ENCODE assay signal across 8 mouse cellular contexts in the genomic region with DNA sequence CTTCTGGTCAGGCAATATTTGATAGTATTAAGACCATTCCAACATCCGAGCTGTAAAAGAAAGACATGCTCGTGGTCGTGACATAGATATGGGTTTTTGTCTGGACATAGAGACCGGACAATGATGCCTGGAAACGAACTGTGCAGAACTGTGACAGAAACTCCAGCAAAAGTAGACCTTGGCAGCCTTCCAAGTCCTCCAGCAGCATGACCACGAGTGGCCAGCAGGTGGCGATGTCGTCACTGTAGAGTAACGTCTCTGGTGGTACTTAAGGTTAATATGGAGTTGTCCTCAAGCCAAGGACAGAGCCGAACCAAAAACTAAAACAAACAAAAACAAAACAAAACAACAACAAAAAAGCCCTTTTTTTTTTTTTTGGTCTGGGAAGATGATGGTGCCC.
A peak's percentile ranks its signal among the peaks of the same experiment; 100 is the strongest.
DNase-seq lines count a peak whose midpoint lies in the region; ATAC-seq and TF ChIP-seq lines count a peak whose summit lies in the region.

No protein-coding gene starts in this region.

- H3K27me3 ChIP-seq in liver, postnatal 0 days (ENCODE audit: insufficient read depth, low read length), result no peaks in the 10 kb centered on the region

- no peaks in the 10 kb centered on the region for H3K4me1 ChIP-seq in liver, postnatal 0 days (ENCODE audit: insufficient read depth)

- no peak overlapping the region for H3K4me2 ChIP-seq in liver, postnatal 0 days (ENCODE audit: low read depth, low read length)

- H3K4me3 ChIP-seq in liver, postnatal 0 days (ENCODE audit: low read depth, low read length), result no peak overlapping the region

- ATAC-seq in liver, postnatal 0 days, result no peak

- H3K36me3 ChIP-seq in liver, postnatal 0 days (replicated peaks; ENCODE audit: insufficient read depth, low read length), result no peaks in the 10 kb centered on the region

- H3K27ac ChIP-seq in liver, postnatal 0 days (ENCODE audit: low read depth), result no peak overlapping the region

- WGBS in liver, postnatal 0 days (ENCODE audit: insufficient replicate concordance), result 23% methylated on average over 10 of the region's 10 CpGs

- no peaks in the 10 kb centered on the region for H3K9me3 ChIP-seq in liver, postnatal 0 days (ENCODE audit: low read length)

- TF ChIP-seq EP300 in liver, postnatal 0 days (IDR thresholded peaks at IDR 0.05; ENCODE audit: low read depth), result no peak

- H3K9ac ChIP-seq in liver, postnatal 0 days (replicated peaks), result no peak overlapping the region

- peak; percentile 63 for DNase-seq in 3T3-L1 (ENCODE audit: low read depth, low spot score)
- DNase-seq in MEL-GATA-1-ER (ENCODE audit: extremely low read depth, low read depth), result peak; percentile 76
- DNase-seq in cerebellum, adult 8-10 months, result peak; percentile 59
- peak; percentile 70 to 76 for DNase-seq in gastrocnemius, adult 8-10 months (ENCODE audit: low spot score in 2 of 2)
- peak; percentile 90 for DNase-seq in kidney, postnatal 14 days
- DNase-seq in liver, postnatal 0 days, result peak; percentile 81
- peak; percentile 87 to 89 for DNase-seq in right cerebral cortex, postnatal 10 days (ENCODE audit: low spot score in 2 of 2)
- peak; percentile 86 for DNase-seq in urinary bladder, postnatal 25 days (ENCODE audit: low spot score)

- TF ChIP-seq CTCF in liver, postnatal 0 days (IDR thresholded peaks at IDR 0.05; ENCODE audit: low read depth), result peak; percentile 88
